Mouse (Mus musculus) MEL (cell line): Measurements from ENCODE around the gene Fam78b. TPM values are rescaled to one million over a fixed set of nuclear protein-coding genes. Genes with fewer than 3 reads are reported as not detected.

Source experiments
- DNase-seq: peaks from one replicate; pipeline ENCODE4 v3.0.0; 2011; ENCODE audit warnings: low read depth, low spot score
- H3K27ac ChIP-seq: 2 replicates; pipeline ENCODE4 v1.5.1; 2012; ENCODE audit warnings: low read depth, mild to moderate bottlenecking, control low read depth, low read length, moderate library complexity; ENCODE audit not compliant: control insufficient read depth
- H3K27me3 ChIP-seq, 2 experiments: fragments of 150-350 bp in 1 of 2; sonication (generic) in 1 of 2; 2 replicates each; pipeline ENCODE4 v1.6.1; 2012; ENCODE audit warnings: low read length in 2 of 2, mild to moderate bottlenecking in 2 of 2, improper control_type of control experiment in 1 of 2, moderate library complexity in 1 of 2; ENCODE audit not compliant: insufficient read depth in 2 of 2, control insufficient read depth in 1 of 2
- H3K36me3 ChIP-seq, 2 experiments: 2 replicates each; pipeline ENCODE4 v1.6.1; 2012 to 2014; ENCODE audit warnings: low read length in 2 of 2, improper control_type of control experiment in 1 of 2, inconsistent platforms in 1 of 2, mild to moderate bottlenecking in 1 of 2; ENCODE audit not compliant: insufficient read depth in 2 of 2, control insufficient read depth in 1 of 2
- H3K4me1 ChIP-seq, 2 experiments: fragments of 150-350 bp in 1 of 2; sonication (generic) in 1 of 2; 2 replicates each; pipeline ENCODE4 v1.6.1; 2012; ENCODE audit warnings: low read length in 2 of 2, improper control_type of control experiment in 1 of 2, mild to moderate bottlenecking in 1 of 2; ENCODE audit not compliant: insufficient read depth in 2 of 2, control insufficient read depth in 1 of 2
- H3K4me3 ChIP-seq, 2 experiments: fragments of 150-350 bp in 1 of 2; sonication (generic) in 1 of 2; 2 replicates each; pipeline ENCODE4 v1.5.1; 2012; ENCODE audit warnings: low read depth in 2 of 2, low read length in 2 of 2, mild to moderate bottlenecking in 2 of 2, moderate library complexity in 2 of 2, control low read depth in 1 of 2, improper control_type of control experiment in 1 of 2; ENCODE audit not compliant: control insufficient read depth in 1 of 2, insufficient read depth in 1 of 2
- H3K79me2 ChIP-seq: 2 replicates; pipeline ENCODE4 v1.6.1; 2012; ENCODE audit warnings: mild to moderate bottlenecking, low read length, moderate library complexity; ENCODE audit not compliant: control insufficient read depth, poor library complexity, insufficient read depth
- H3K9ac ChIP-seq: 2 replicates; pipeline ENCODE4 v1.6.1; 2012; ENCODE audit warnings: low read depth, mild to moderate bottlenecking, control low read depth, low read length, moderate library complexity; ENCODE audit not compliant: control insufficient read depth, poor library complexity, severe bottlenecking
- H3K9me3 ChIP-seq: fragments of 150-350 bp; sonication (generic); replicated peaks from 2 replicates; pipeline ENCODE4 v1.6.1; 2012; ENCODE audit warnings: mild to moderate bottlenecking, low read length, improper control_type of control experiment, moderate library complexity; ENCODE audit not compliant: insufficient read depth
- BHLHE40 ChIP-seq: IDR thresholded peaks from 2 replicates; pipeline ENCODE4 v1.6.1; 2012; ENCODE audit warnings: low read depth, mild to moderate bottlenecking, inconsistent platforms, low read length, improper control_type of control experiment, borderline replicate concordance
- E2F4 ChIP-seq: IDR thresholded peaks from 2 replicates; pipeline ENCODE4 v1.6.1; 2011; ENCODE audit warnings: low read depth, low read length, improper control_type of control experiment, borderline replicate concordance
- ELF1 ChIP-seq: IDR thresholded peaks from 2 replicates; pipeline ENCODE4 v1.6.1; 2014; ENCODE audit warnings: low read depth, mild to moderate bottlenecking, inconsistent platforms, low read length, improper control_type of control experiment, moderate library complexity
- EP300 ChIP-seq, 2 experiments: IDR thresholded peaks; 2 replicates each; pipeline ENCODE4 v1.6.1; 2011; ENCODE audit warnings: improper control_type of control experiment in 2 of 2, low read length in 2 of 2, low read depth in 1 of 2, mild to moderate bottlenecking in 1 of 2
- ETS1 ChIP-seq: IDR thresholded peaks from 2 replicates; pipeline ENCODE4 v1.6.1; 2012; ENCODE audit warnings: low read depth, mild to moderate bottlenecking, inconsistent platforms, low read length, improper control_type of control experiment, moderate library complexity
- GABPA ChIP-seq: IDR thresholded peaks from 2 replicates; pipeline ENCODE4 v1.6.1; 2012; ENCODE audit warnings: low read depth, mild to moderate bottlenecking, inconsistent platforms, low read length, improper control_type of control experiment, moderate library complexity
- GATA1 ChIP-seq: IDR thresholded peaks from 2 replicates; pipeline ENCODE4 v1.6.1; 2011; ENCODE audit warnings: low read depth, low read length, improper control_type of control experiment
- JUND ChIP-seq: IDR thresholded peaks from 2 replicates; pipeline ENCODE4 v1.6.1; 2011; ENCODE audit warnings: low read depth, mild to moderate bottlenecking, improper control_type of control experiment, low read length
- KAT2A ChIP-seq: conservative IDR thresholded peaks from 2 replicates; pipeline ENCODE4 v1.6.1; 2012; ENCODE audit warnings: low read depth, low read length, improper control_type of control experiment, inconsistent platforms
- MAX ChIP-seq: IDR thresholded peaks from 2 replicates; pipeline ENCODE4 v1.6.1; 2011; ENCODE audit warnings: low read length, improper control_type of control experiment
- MXI1 ChIP-seq: IDR thresholded peaks from 2 replicates; pipeline ENCODE4 v1.6.1; 2011; ENCODE audit warnings: mild to moderate bottlenecking, low read depth, low read length, improper control_type of control experiment
- MYB ChIP-seq: IDR thresholded peaks from 2 replicates; pipeline ENCODE4 v1.6.1; 2011; ENCODE audit warnings: mild to moderate bottlenecking, low read depth, low read length, improper control_type of control experiment
- POLR2A ChIP-seq, 2 experiments: IDR thresholded peaks; 2 replicates each; pipeline ENCODE4 v1.6.1; 2011 to 2012; ENCODE audit warnings: low read length in 2 of 2, mild to moderate bottlenecking in 2 of 2, control low read depth in 1 of 2, improper control_type of control experiment in 1 of 2, low read depth in 1 of 2, moderate library complexity in 1 of 2; ENCODE audit not compliant: control insufficient read depth in 1 of 2, insufficient read depth in 1 of 2, poor library complexity in 1 of 2
- POLR2AphosphoS2 ChIP-seq: IDR thresholded peaks from 2 replicates; pipeline ENCODE4 v1.6.1; 2011; ENCODE audit warnings: low read length, improper control_type of control experiment
- RAD21 ChIP-seq: IDR thresholded peaks from 2 replicates; pipeline ENCODE4 v1.6.1; 2011; ENCODE audit warnings: mild to moderate bottlenecking, low read depth, low read length, improper control_type of control experiment
- SIN3A ChIP-seq: IDR thresholded peaks from 2 replicates; pipeline ENCODE4 v1.6.1; 2012; ENCODE audit warnings: low read length, improper control_type of control experiment, inconsistent platforms
- TBP ChIP-seq: IDR thresholded peaks from 2 replicates; pipeline ENCODE4 v1.8.0; 2011; ENCODE audit warnings: low read depth, low read length, improper control_type of control experiment
- ZC3H11A ChIP-seq: IDR thresholded peaks from 2 replicates; pipeline ENCODE4 v1.6.1; 2012; ENCODE audit warnings: low read depth, mild to moderate bottlenecking, inconsistent platforms, low read length, improper control_type of control experiment
- ZKSCAN1 ChIP-seq: IDR thresholded peaks from 2 replicates; pipeline ENCODE4 v1.6.1; 2012; ENCODE audit warnings: low read depth, mild to moderate bottlenecking, inconsistent platforms, low read length, improper control_type of control experiment, moderate library complexity
- polyA plus RNA-seq, 2 experiments: library from polyadenylated mRNA; stranded (reverse) in 1 of 2; unstranded in 1 of 2; fragments of >175 nt in 1 of 2; fragments of >200 nt in 1 of 2; gene quantifications; 2 replicates each; pipeline versions ENCODE4 v1.2.1 to v1.2.4; 2012; ENCODE audit warnings: low replicate concordance in 2 of 2, low read depth in 1 of 2; ENCODE audit not compliant: insufficient read length in 2 of 2, insufficient read depth in 1 of 2, missing spikeins in 1 of 2
- total RNA-seq: library from RNA; depleted of rRNA; stranded (reverse); fragments of 300-350 nt; gene quantifications from 2 replicates; pipeline ENCODE4 v1.2.3, GENCODE M21; 2012

Gene Fam78b
- total and polyA plus RNA-seq, 3 experiments: not detected

DNA sequence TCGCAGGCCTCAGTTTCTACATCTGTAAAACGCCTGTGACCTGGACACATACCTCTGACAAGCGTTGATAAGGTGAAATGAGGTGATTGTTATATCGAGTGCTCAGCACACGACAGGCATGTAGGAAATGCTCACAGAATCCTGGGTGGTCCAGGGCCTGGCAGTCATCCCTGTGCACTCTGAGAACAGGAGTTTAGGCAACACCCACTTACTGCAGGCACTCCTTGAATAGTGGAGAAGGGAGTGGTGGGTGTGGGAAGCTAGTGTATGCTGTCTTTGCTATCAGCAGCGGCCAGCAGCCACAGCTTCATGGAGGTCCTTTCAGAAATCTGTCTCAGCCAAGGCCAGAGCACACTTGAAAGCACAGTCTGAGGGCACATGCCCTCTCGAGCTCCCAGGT is 52.8 kb downstream of the Fam78b start:
- no peaks in the 10 kb centered on the region for H3K4me1 ChIP-seq
- TF ChIP-seq POLR2AphosphoS2: no peak
- TF ChIP-seq SIN3A: no peak
- TF ChIP-seq MYB: no peak
- no peak for TF ChIP-seq MAX
- TF ChIP-seq, all 39 proteins: peak for 0
- H3K36me3 ChIP-seq: no peaks in the 10 kb centered on the region
- no peak overlapping the region for H3K27ac ChIP-seq
- no peak overlapping the region for H3K9ac ChIP-seq
- DNase-seq: peak; percentile 3
- no peaks in the 10 kb centered on the region for H3K9me3 ChIP-seq
- no peaks in the 10 kb centered on the region for H3K79me2 ChIP-seq
- no peaks in the 10 kb centered on the region for H3K27me3 ChIP-seq
- H3K4me3 ChIP-seq: no peak overlapping the region

DNA sequence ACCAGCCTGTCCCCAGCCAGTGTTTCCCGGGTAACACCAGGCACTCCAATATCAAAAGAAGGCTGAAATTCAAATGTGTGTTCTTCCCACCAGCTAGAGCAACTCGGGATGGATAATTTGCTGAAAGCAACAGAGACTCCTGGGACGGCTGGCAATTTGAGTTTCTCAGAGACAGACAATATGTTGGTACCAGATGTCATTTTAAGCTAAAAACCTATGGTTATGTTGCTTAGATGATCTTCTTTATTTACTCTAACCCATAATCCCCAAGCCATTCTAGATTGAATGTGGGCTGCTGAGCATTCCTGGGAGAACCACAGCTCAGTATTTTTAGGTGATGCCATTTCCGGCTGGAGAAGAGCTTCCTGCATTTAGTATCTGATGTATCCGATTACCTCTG is 56.3 kb downstream of the Fam78b start:
- no peak for DNase-seq
- Histone ChIP-seq H3K4me3 (no peak overlapping the region), H3K27ac (no peak overlapping the region), H3K79me2 (no peaks in the 10 kb centered on the region), H3K9me3 (no peaks in the 10 kb centered on the region), H3K36me3 (no peaks in the 10 kb centered on the region), H3K27me3 (no peaks in the 10 kb centered on the region), H3K9ac (no peak overlapping the region), H3K4me1 (no peaks in the 10 kb centered on the region)
- TF ChIP-seq TBP: no peak
- no peak for TF ChIP-seq ZKSCAN1
- no peak for TF ChIP-seq JUND
- no peak for TF ChIP-seq KAT2A
- TF ChIP-seq ZC3H11A: no peak
- TF ChIP-seq POLR2A (IDR thresholded peaks at IDR 0.05; ENCODE audit: control insufficient read depth in 1 of 2, insufficient read depth in 1 of 2, low read depth in 1 of 2, low read length in 2 of 2, poor library complexity in 1 of 2): no peak
- TF ChIP-seq BHLHE40: no peak
- no peak for TF ChIP-seq MYB
- TF ChIP-seq GATA1: no peak
- TF ChIP-seq ELF1: no peak
- no peak for TF ChIP-seq ETS1
- no peak for TF ChIP-seq E2F4
- TF ChIP-seq, all 39 proteins: peak for 0

DNA sequence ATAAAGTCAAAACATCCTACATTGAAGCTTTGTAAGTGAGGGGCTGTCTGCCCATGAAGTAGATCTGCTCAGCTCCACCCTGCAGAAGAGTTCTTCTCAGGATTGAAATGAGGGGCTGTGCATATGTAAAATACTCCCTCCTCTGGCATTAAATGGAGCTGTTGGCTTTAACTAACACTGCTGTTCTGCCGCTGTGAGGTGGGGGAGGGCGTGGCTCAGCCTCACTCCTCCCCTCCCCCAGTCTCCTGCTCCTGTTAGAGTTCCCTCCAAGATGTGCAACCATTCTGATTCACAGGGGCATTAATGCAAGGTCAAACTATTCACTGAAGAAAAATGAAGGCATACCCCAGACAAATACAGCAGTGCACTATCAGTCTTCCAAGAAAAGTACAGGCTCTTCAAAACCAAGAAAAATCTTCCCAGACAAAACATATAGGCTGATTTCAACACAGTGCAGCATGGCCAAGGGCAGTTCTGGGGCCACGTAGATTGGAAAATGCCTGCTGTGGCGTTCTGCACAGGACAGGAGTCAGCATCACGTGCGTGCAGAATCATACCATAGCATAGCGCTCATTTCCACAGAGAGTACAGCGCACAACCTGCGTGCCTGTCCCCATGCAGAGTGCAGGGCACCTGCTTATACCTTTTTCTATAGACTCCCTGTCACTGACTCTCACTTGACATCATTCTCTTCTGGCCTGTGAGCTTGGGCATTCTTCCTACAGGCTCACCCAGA is 58.5 kb downstream of the Fam78b start:
- TF ChIP-seq ETS1 (no peak), GABPA (no peak), MAX (no peak), MXI1 (no peak), EP300 (IDR thresholded peaks at IDR 0.05; ENCODE audit: low read depth in 1 of 2, low read length in 2 of 2) (no peak), RAD21 (no peak)
- TF ChIP-seq, all 39 proteins: peak for 0
- Histone ChIP-seq H3K79me2 (no peaks in the 10 kb centered on the region), H3K4me3 (no peak overlapping the region), H3K9ac (no peak overlapping the region), H3K27me3 (no peaks in the 10 kb centered on the region), H3K9me3 (no peaks in the 10 kb centered on the region), H3K27ac (no peak overlapping the region), H3K36me3 (no peaks in the 10 kb centered on the region), H3K4me1 (no peaks in the 10 kb centered on the region)
- DNase-seq: no peak
